Mouse (Mus musculus) kidney, postnatal 0 days (tissue): ENCODE measurements at regions not wholly inside any gene's neighbourhood (a gene's known extent, or its start where the extent isn't known, plus 50 kb on each side); places are given as distances from the start of the nearest gene placed in this dataset.

Experiments used
- ATAC-seq: fragments of 200-750 bp; cut with Nextera tagmentation; replicated peaks from 2 replicates; pipeline ENCODE4 v1.8.0; 2017; ENCODE audit warnings: low read depth, moderate number of reproducible peaks, moderate TSS enrichment, moderate library complexity; ENCODE audit not compliant: low FRiP score
- DNase-seq: peaks from one replicate; pipeline ENCODE4 v3.0.0-alpha.2; 2016; ENCODE audit warnings: low spot score
- H3K27ac ChIP-seq: fragments of 300-500 bp; sonication (generic); 2 replicates; pipeline ENCODE4 v1.5.1; 2014; ENCODE audit warnings: mild to moderate bottlenecking
- H3K27me3 ChIP-seq: fragments of 300-500 bp; sonication (generic); 2 replicates; pipeline ENCODE4 v1.6.1; 2014; ENCODE audit warnings: low read length, mixed read lengths; ENCODE audit not compliant: insufficient read depth
- H3K36me3 ChIP-seq: fragments of 300-500 bp; sonication (generic); 2 replicates; pipeline ENCODE4 v1.6.1; 2014; ENCODE audit warnings: low read length, mixed read lengths; ENCODE audit not compliant: insufficient read depth
- H3K4me1 ChIP-seq: fragments of 300-500 bp; sonication (generic); replicated peaks from 2 replicates; pipeline ENCODE4 v1.6.1; 2014; ENCODE audit warnings: antibody characterized with exemption, low read length, mixed read lengths; ENCODE audit not compliant: insufficient read depth
- H3K4me2 ChIP-seq: fragments of 300-500 bp; sonication (generic); 2 replicates; pipeline ENCODE4 v1.6.1; 2014; ENCODE audit warnings: mild to moderate bottlenecking, low read length, moderate library complexity, mixed read lengths
- H3K4me3 ChIP-seq: fragments of 300-500 bp; sonication (generic); replicated peaks from 2 replicates; pipeline ENCODE4 v1.5.1; 2014; ENCODE audit warnings: low read depth, low read length
- H3K9ac ChIP-seq: fragments of 300-500 bp; sonication (generic); 2 replicates; pipeline ENCODE4 v1.6.1; 2014; ENCODE audit warnings: low read depth, low read length
- H3K9me3 ChIP-seq: fragments of 300-500 bp; sonication (generic); replicated peaks from 2 replicates; pipeline ENCODE4 v1.6.1; 2016; ENCODE audit warnings: low read length, inconsistent platforms, mixed read lengths
- CTCF ChIP-seq: IDR thresholded peaks from 2 replicates; pipeline ENCODE4 v1.5.1; 2016; ENCODE audit warnings: antibody characterized with exemption, low read depth, mild to moderate bottlenecking, moderate library complexity
- WGBS: fragments of 180-500 bp; shearing (Covaris S2); extraction: QIAGEN DNeasy Blood & Tissue Kit; methylation state at CpG from one replicate; pipeline ENCODE4 v1.1.7; 2014; 5-methylcytosine and 5-hydroxymethylcytosine counted together

DNA sequence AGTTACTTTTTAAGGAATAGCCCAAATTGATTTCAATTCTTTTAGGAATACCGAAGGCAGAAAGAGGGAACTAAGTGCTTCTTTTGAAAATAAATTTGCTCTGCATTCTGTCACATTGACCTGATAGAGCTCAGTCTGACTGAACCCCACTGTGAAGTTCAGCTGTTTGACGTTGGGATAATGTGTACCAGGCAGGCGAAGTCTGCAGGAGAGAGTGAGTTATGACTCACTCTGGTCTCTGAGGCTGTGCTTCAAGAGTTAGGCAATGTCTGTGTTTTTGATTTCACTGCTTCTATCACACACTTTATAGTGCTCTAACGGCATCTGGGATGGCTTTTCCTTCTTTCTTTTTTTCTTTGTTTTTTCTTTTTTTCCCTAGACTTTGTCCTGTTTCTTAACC, 283.5 kb downstream of the Naf1 start:
- ATAC-seq (no peak), DNase-seq (no peak)
- H3K4me1 ChIP-seq = no peaks in the 10 kb centered on the region
- H3K36me3 ChIP-seq = no peaks in the 10 kb centered on the region
- no peak overlapping the region for H3K4me2 ChIP-seq
- H3K9me3 ChIP-seq = no peaks in the 10 kb centered on the region
- no peak overlapping the region for H3K4me3 ChIP-seq
- 47% methylated on average over 4 of the region's 4 CpGs for WGBS
- H3K9ac ChIP-seq = no peak overlapping the region
- H3K27ac ChIP-seq = no peak overlapping the region
- no peak for TF ChIP-seq CTCF
- no peaks in the 10 kb centered on the region for H3K27me3 ChIP-seq

DNA sequence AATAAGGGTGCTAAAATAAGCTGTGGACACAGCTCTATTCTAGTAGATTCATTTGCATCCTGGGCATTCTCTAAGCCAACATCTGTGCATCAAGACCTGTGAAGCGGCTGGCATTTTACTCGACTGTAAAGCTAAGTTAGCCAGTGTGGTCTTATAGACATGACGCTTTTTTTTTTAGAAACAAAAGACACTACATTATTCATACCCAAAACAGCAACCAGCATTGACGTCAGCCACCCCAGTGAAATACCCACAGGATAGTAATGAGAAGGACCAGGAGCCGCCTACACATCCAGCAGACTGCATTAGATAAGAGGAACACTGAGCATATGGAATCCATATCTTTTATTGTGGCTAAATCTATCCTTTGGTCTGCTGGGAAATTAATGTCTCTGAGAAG, 321.7 kb downstream of the Naf1 start:
- no peak overlapping the region for H3K9ac ChIP-seq
- DNase-seq (no peak), ATAC-seq (no peak)
- no peak overlapping the region for H3K27ac ChIP-seq
- no peak overlapping the region for H3K4me3 ChIP-seq
- no peaks in the 10 kb centered on the region for H3K36me3 ChIP-seq
- no peaks in the 10 kb centered on the region for H3K4me1 ChIP-seq
- H3K9me3 ChIP-seq = no peaks in the 10 kb centered on the region
- TF ChIP-seq CTCF = no peak
- no peak overlapping the region for H3K4me2 ChIP-seq
- WGBS = 78% methylated on average over 5 of the region's 5 CpGs
- no peaks in the 10 kb centered on the region for H3K27me3 ChIP-seq

DNA sequence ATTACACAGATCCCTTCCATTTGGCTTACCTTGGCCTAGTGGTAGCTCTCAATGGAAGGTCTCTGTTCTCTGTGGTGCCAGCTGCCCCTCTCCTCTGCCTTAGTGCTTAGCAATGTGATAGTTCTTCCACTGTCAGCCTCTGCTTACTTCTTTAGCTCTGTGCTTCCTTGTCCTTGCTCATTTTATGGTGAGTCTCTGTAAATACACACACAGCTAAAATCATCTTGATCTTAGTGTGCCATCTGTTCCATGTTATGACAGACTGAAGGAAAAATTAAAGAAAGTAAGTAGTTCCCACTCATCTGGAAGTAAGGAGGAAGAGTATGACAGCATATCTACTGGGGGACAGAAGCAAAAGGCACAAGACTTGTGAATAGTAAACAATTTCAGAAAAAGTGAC, 324.4 kb upstream of the Nat3 start:
- H3K4me1 ChIP-seq = no peaks in the 10 kb centered on the region
- no peak overlapping the region for H3K4me3 ChIP-seq
- H3K27ac ChIP-seq = no peak overlapping the region
- ATAC-seq (no peak), DNase-seq (no peak)
- no peak overlapping the region for H3K4me2 ChIP-seq
- no peaks in the 10 kb centered on the region for H3K36me3 ChIP-seq
- H3K27me3 ChIP-seq = no peaks in the 10 kb centered on the region
- TF ChIP-seq CTCF = no peak
- no peaks in the 10 kb centered on the region for H3K9me3 ChIP-seq
- H3K9ac ChIP-seq = no peak overlapping the region

DNA sequence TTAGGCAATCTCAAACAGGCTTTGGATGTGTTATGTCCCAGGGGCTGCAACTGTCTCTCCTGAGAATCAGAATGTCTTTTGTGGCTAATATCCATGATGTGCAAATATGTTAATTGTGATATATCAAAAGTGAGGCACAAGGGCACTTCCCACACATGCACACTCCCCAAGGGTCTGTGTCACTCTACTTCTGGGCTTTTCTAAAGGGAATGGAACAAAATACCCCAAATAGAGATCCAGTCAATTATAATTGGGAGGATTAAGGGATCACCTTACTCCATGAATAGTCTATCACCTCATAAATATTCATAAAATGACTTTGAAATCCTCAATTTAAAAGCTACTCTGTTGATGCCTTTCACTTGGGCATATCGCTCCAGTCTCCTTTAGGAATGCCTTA, 317.6 kb upstream of the Nat3 start:
- Histone ChIP-seq H3K4me2 (no peak overlapping the region), H3K36me3 (no peaks in the 10 kb centered on the region), H3K9ac (no peak overlapping the region), H3K9me3 (no peaks in the 10 kb centered on the region), H3K27me3 (no peaks in the 10 kb centered on the region), H3K4me1 (no peaks in the 10 kb centered on the region), H3K27ac (no peak overlapping the region), H3K4me3 (no peak overlapping the region)
- no peak for ATAC-seq
- no peak for TF ChIP-seq CTCF
- WGBS = 90% methylated on average over 1 of the region's 1 CpGs
- no peak for DNase-seq

DNA sequence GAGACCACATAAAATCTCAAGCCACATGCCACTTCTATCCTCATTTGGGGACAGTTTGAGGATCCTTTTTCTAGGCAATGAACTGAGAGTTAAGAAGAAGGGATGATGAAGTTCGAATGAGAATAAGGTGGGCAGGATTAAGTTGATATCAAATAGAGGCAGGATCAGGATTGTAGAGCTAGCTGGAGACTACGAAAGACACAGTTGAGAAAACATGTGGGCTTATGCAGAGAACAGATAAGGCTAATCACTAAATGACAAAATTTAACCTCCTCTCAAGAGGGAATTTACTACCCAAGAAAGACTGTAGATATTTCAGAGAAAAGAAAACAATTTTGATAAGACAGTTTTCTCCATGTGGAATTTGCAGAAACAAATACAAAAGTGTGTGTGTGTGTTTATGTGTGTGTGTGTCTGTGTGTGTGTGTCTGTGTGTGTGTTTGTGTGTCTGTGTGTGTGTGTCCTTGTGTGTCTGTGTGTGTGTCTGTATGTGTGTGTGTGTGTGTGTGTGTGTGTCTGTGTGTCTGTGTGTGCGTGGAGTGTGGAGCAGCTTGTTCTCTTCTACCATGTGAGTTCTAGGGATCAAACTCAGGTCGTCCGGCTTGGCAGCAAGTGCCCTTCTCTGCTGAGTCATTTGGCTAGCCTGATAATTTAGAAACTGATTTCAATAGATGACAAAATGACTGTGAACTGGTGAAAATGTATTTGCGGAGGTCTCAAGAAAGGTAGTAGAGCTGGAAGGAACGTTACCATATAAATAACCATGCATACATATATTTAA, 291.5 kb upstream of the Nat3 start:
- Histone ChIP-seq H3K4me1 (no peaks in the 10 kb centered on the region), H3K27me3 (no peaks in the 10 kb centered on the region), H3K9ac (no peak overlapping the region), H3K4me3 (no peak overlapping the region), H3K36me3 (no peaks in the 10 kb centered on the region), H3K27ac (no peak overlapping the region), H3K9me3 (no peaks in the 10 kb centered on the region), H3K4me2 (no peak overlapping the region)
- TF ChIP-seq CTCF = no peak
- no peak for DNase-seq
- WGBS = 79% methylated on average over 7 of the region's 7 CpGs
- ATAC-seq = no peak

DNA sequence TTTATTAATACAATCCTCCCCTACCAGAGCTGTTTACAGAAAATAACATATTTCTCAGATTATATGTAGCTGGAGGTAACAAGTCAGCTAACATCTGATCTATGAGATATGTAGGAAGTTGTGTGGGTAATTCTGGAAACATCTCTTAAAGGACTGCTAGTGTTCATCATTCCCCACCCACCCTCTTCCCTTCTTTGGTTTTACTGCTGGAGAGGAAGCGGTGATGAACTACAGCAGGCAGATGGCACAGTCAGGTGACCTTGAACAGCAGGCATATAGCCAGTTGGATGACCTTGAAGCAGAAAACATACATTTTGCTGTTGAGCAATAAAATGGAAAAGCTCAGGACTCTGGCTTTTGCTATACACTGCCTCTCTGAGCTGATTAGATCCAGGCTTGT, 284.7 kb upstream of the Nat3 start:
- no peak overlapping the region for H3K27ac ChIP-seq
- 87% methylated on average over 1 of the region's 1 CpGs for WGBS

DNA sequence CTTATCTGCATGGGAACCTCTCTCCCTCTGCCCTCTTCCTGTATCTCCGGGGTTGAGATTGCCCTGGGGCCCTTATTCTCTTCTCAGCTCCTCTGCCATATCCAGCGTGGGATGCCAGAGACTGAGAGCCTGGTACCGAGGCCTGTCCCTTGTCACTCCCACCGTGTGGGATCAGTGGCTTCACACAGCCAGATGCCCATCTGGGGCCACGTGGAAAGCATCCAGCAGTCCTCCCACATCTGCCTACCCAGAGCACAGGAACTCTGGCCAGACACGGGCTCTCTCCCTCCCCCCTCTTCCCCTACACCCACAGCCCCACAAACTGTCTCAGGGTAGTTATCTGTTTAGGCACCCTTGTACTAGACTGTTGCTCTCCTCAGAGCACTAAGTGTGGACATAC, 244.9 kb upstream of the Nat3 start:
- Histone ChIP-seq H3K9ac (no peak overlapping the region), H3K4me3 (no peak overlapping the region), H3K4me2 (no peak overlapping the region), H3K4me1 (no peaks in the 10 kb centered on the region), H3K27ac (no peak overlapping the region), H3K27me3 (no peaks in the 10 kb centered on the region), H3K9me3 (no peaks in the 10 kb centered on the region), H3K36me3 (no peaks in the 10 kb centered on the region)
- 50% methylated on average over 6 of the region's 6 CpGs for WGBS
- DNase-seq (no peak), ATAC-seq (no peak)
- TF ChIP-seq CTCF = no peak

More for the DNA sequence above, 284.7 kb upstream of the Nat3 start:
- Histone ChIP-seq H3K4me1 (no peaks in the 10 kb centered on the region), H3K9ac (no peak overlapping the region), H3K9me3 (no peaks in the 10 kb centered on the region), H3K27me3 (no peaks in the 10 kb centered on the region), H3K36me3 (no peaks in the 10 kb centered on the region), H3K4me3 (no peak overlapping the region), H3K4me2 (no peak overlapping the region)
- no peak for TF ChIP-seq CTCF
- no peak for ATAC-seq
- DNase-seq = no peak
